16 mouse cellular contexts compared by ENCODE assay signal in the genomic region with DNA sequence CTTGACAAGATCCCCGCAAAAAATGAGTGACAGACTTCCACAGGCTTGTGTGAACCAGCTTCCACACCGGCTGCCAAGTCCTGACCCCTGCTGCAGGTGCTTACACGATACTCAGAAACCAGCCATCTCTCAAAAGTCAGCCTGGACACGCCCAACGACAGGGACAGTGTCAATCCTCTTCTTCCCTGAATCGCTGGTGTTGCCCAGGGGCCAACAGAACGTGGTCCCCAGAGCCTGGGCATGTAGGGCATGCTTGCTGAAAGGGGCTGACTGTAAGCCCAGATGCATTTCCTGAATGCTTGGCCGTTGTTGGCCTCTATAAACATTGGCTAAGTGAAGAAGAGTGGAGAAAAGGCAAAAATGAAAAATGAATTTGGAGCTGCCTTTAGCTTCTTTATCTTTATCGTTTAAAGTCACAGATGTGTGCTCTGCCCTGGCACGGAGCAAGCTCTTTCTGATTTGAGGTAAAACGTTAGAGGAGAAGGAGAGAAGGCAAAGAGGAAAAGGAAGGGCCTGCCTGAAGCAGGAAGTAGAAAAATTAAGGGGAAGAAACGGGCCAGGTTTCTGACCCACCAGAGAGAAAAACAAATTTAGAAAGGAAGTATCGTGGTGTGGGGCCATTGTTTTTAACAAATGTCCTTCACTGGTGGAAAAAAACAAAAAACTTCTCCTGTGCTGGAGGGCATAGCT. TPM values are rescaled to one million over a fixed set of nuclear protein-coding genes. Genes with fewer than 3 reads are reported as not detected.
A peak's percentile ranks its signal among the peaks of the same experiment; 100 is the strongest.
DNase-seq lines count a peak whose midpoint lies in the region; ATAC-seq and TF ChIP-seq lines count a peak whose summit lies in the region.
"Had no signal": no experiment of that assay in that cellular context is flagged by ENCODE, and none has a peak within 500 bp of the region (broad histone marks: within the 10 kb centered on the region; RNA-seq: fewer than 3 reads in every experiment).

No protein-coding gene starts in this region.

- no peak overlapping the region for H3K4me3 ChIP-seq in kidney, adult 2 months (ENCODE audit: insufficient read depth, low read depth, low read length)
- H3K4me3 ChIP-seq in spleen, adult 2 months (ENCODE audit: extremely low read depth, insufficient read depth, insufficient read length), result no peak overlapping the region
- peak overlapping the region; percentile 47 to 68 for H3K4me3 ChIP-seq in MEL (ENCODE audit: control insufficient read depth in 1 of 2, insufficient read depth in 1 of 2, low read depth in 2 of 2, low read length in 2 of 2)
- H3K4me3 ChIP-seq: heart, embryonic 10.5 days; hindbrain, embryonic 12.5 days; liver, embryonic 13.5 days; midbrain, embryonic 12.5 days; neural tube, embryonic 13.5 days had no signal

- peak; percentile 78 for ATAC-seq in megakaryocyte-erythroid progenitor cell, adult 5-6 weeks (replicated peaks; ENCODE audit: low FRiP score, low TSS enrichment, poor library complexity, severe bottlenecking)
- ATAC-seq: intestine, postnatal 0 days had no signal

- peak overlapping the region; percentile 56 for H3K9ac ChIP-seq in MEL (ENCODE audit: control insufficient read depth, low read depth, low read length, poor library complexity, severe bottlenecking)
- H3K9ac ChIP-seq: hindbrain, embryonic 12.5 days; liver, embryonic 13.5 days; midbrain, embryonic 12.5 days; neural tube, embryonic 13.5 days had no signal

- H3K27ac ChIP-seq in kidney, adult 2 months (ENCODE audit: insufficient read depth, low read depth, low read length), result peak overlapping the region; percentile 17; the same call in 1 of the 2 replicates
- H3K27ac ChIP-seq in spleen, adult 2 months (ENCODE audit: insufficient read depth, low read length), result peak overlapping the region; percentile 70
- H3K27ac ChIP-seq in MEL (ENCODE audit: control insufficient read depth, low read depth, low read length), result peak overlapping the region; percentile 33
- H3K27ac ChIP-seq: heart, embryonic 10.5 days; hindbrain, embryonic 12.5 days; liver, embryonic 13.5 days; midbrain, embryonic 12.5 days; neural tube, embryonic 13.5 days had no signal

- 0 out of 2 replicates have a peak, but pooled peaks cover 2% of the 10 kb centered on the region for H3K4me1 ChIP-seq in kidney, adult 2 months (ENCODE audit: control insufficient read depth, insufficient read depth, low read length)
- peaks cover 17% of the 10 kb centered on the region for H3K4me1 ChIP-seq in spleen, adult 2 months (ENCODE audit: control insufficient read depth, insufficient read depth, insufficient read length)
- 0 out of 4 replicates have a peak, but pooled peaks cover 2 to 11% of the 10 kb centered on the region in 2 experiments for H3K4me1 ChIP-seq in MEL (ENCODE audit: control insufficient read depth in 1 of 2, insufficient read depth in 2 of 2, low read length in 2 of 2)

- no peaks in the 10 kb centered on the region for H3K9me3 ChIP-seq in MEL (replicated peaks; ENCODE audit: insufficient read depth, low read length)
- H3K9me3 ChIP-seq: heart, embryonic 10.5 days; hindbrain, embryonic 12.5 days; liver, embryonic 13.5 days; midbrain, embryonic 12.5 days; neural tube, embryonic 13.5 days had no signal

- TF ChIP-seq RAD21 in MEL (IDR thresholded peaks at IDR 0.05; ENCODE audit: low read depth, low read length), result no peak

- 51% methylated on average over 13 of the region's 13 CpGs for WGBS in kidney, adult 2 months
- WGBS in spleen, adult 2 months, result 17% methylated on average over 13 of the region's 13 CpGs

- H3K36me3 ChIP-seq in kidney, adult 2 months (ENCODE audit: control insufficient read depth, insufficient read depth, low read length), result no peaks in the 10 kb centered on the region
- H3K36me3 ChIP-seq in spleen, adult 2 months (ENCODE audit: control insufficient read depth, insufficient read depth, low read length), result no peaks in the 10 kb centered on the region
- peaks cover 0 to 4% of the 10 kb centered on the region in 2 experiments; a peak in 2 of 4 replicates for H3K36me3 ChIP-seq in MEL (ENCODE audit: control insufficient read depth in 1 of 2, insufficient read depth in 2 of 2, low read length in 2 of 2)
- H3K36me3 ChIP-seq: heart, embryonic 10.5 days; hindbrain, embryonic 12.5 days; liver, embryonic 13.5 days; midbrain, embryonic 12.5 days; neural tube, embryonic 13.5 days had no signal

- DNase-seq in kidney, adult 2 months, result no peak
- DNase-seq in kidney, adult 8-10 months, result no peak
- DNase-seq in spleen, adult 2 months (ENCODE audit: low read depth in 1 of 2, low spot score in 2 of 2), result no peak
- DNase-seq in spleen, adult 12 weeks (ENCODE audit: low spot score), result no peak
- peak; percentile 45 for DNase-seq in MEL (ENCODE audit: low read depth, low spot score)
- DNase-seq in cerebellum, postnatal 10 days, result no peak
- no peak for DNase-seq in embryo, embryonic 11 days
- DNase-seq: adrenal gland, adult 2 months; liver, embryonic 13.5 days had no signal

- no peak for TF ChIP-seq EP300 in MEL (IDR thresholded peaks at IDR 0.05; ENCODE audit: low read depth in 1 of 2, low read length in 2 of 2)

- no peaks in the 10 kb centered on the region for H3K79me2 ChIP-seq in MEL (ENCODE audit: control insufficient read depth, insufficient read depth, low read length, poor library complexity)

- H3K27me3 ChIP-seq in kidney, adult 2 months (replicated peaks; ENCODE audit: control insufficient read depth, insufficient read depth, low read length), result no peaks in the 10 kb centered on the region
- no peaks in the 10 kb centered on the region for H3K27me3 ChIP-seq in spleen, adult 2 months (ENCODE audit: control insufficient read depth, insufficient read depth, low read length)
- no peaks in the 10 kb centered on the region for H3K27me3 ChIP-seq in MEL (ENCODE audit: control insufficient read depth in 1 of 2, insufficient read depth in 2 of 2, low read length in 2 of 2)
- H3K27me3 ChIP-seq: CH12.LX; hindbrain, embryonic 12.5 days; liver, embryonic 13.5 days; midbrain, embryonic 12.5 days; neural tube, embryonic 13.5 days had no signal

- TF ChIP-seq CTCF in kidney, adult 2 months (conservative IDR thresholded peaks at IDR 0.05; ENCODE audit: insufficient read depth, insufficient read length, low read depth, low read length), result no peak
- no peak for TF ChIP-seq CTCF in spleen, adult 2 months (IDR thresholded peaks at IDR 0.05; ENCODE audit: extremely low read depth, insufficient read depth, insufficient read length, insufficient replicate concordance)
- no peak for TF ChIP-seq CTCF in MEL (IDR thresholded peaks at IDR 0.05 in 2 of 3, conservative IDR thresholded peaks at IDR 0.05 in 1 of 3; ENCODE audit: control insufficient read depth in 1 of 3, insufficient read depth in 1 of 3, low read depth in 2 of 3, low read length in 3 of 3, poor library complexity in 1 of 3, severe bottlenecking in 1 of 3)

- TF ChIP-seq POLR2A in kidney, adult 2 months (IDR thresholded peaks at IDR 0.05; ENCODE audit: low read depth, low read length), result no peak
- no peak for TF ChIP-seq POLR2A in spleen, adult 2 months (IDR thresholded peaks at IDR 0.05; ENCODE audit: low read depth, low read length)
- no peak for TF ChIP-seq POLR2A in MEL (IDR thresholded peaks at IDR 0.05; ENCODE audit: control insufficient read depth in 1 of 2, insufficient read depth in 1 of 2, low read depth in 1 of 2, low read length in 2 of 2, poor library complexity in 1 of 2)

TF ChIP-seq in MEL, 35 proteins besides CTCF, POLR2A, EP300 and RAD21:
- TF ChIP-seq ZNF384 (IDR thresholded peaks at IDR 0.05; ENCODE audit: low read depth, low read length), result no peak
- 0 out of 2 replicates have a peak, but pooled peaks have one; percentile 37 for TF ChIP-seq HCFC1 (IDR thresholded peaks at IDR 0.05; ENCODE audit: low read depth, low read length)
TF ChIP-seq in MEL: peak in this region for 1.

RNA-seq across cellular contexts. Expression of gene Dglucy, which starts 14.4 kb away (rescaled TPM):
- polyA plus RNA-seq in kidney, adult 2 months (2012; rRNA removed), result 88.1 and 90.1 TPM in 2 replicates
- 4.8 and 5.2 TPM in 2 replicates for polyA plus RNA-seq in spleen, adult 2 months (2012; rRNA removed)
- total RNA-seq in MEL (2012; rRNA removed), result not detected in 2 replicates
- polyA plus RNA-seq in MEL (2012; ENCODE audit: insufficient read depth in 1 of 2, insufficient read length in 2 of 2, low read depth in 1 of 2, low replicate concordance in 2 of 2, missing spikeins in 1 of 2), result under 1 TPM in 1 of 2 experiments, not detected in 1; 0.03 TPM
- total RNA-seq in megakaryocyte-erythroid progenitor cell, adult 5-6 weeks (2014; fragmentation: Nextera tagmentation), result 1.2 and 4.7 TPM in 2 replicates
- total RNA-seq in megakaryocyte-erythroid progenitor cell, adult 5-6 weeks (2017), result 2.9 and 7.4 TPM in 2 replicates

RNA-seq across cellular contexts. Expression of gene Rps6ka5, which starts 37.7 kb away (rescaled TPM):
- polyA plus RNA-seq in kidney, adult 2 months (2012; rRNA removed), result 1.1 TPM in 2 replicates
- polyA plus RNA-seq in spleen, adult 2 months (2012; rRNA removed), result 1.7 and 2.1 TPM in 2 replicates
- total RNA-seq in MEL (2012; rRNA removed), result 0.92 and 1.6 TPM in 2 replicates
- polyA plus RNA-seq in MEL (2012; ENCODE audit: insufficient read depth in 1 of 2, insufficient read length in 2 of 2, low read depth in 1 of 2, low replicate concordance in 2 of 2, missing spikeins in 1 of 2), result 1 to 10 TPM in 1 of 2 experiments, not detected in 1; 3.3 TPM
- 11.5 and 17.8 TPM in 2 replicates for total RNA-seq in megakaryocyte-erythroid progenitor cell, adult 5-6 weeks (2014; fragmentation: Nextera tagmentation)
- 20.8 and 33.6 TPM in 2 replicates for total RNA-seq in megakaryocyte-erythroid progenitor cell, adult 5-6 weeks (2017)

Comparison
In these comparisons a context has a peak if more than half of its experiments do, and no peak if none do; other contexts are left out.
1. H3K27ac ChIP-seq: peak in every context shown above with its lines; median percentile 70 in spleen, adult 2 months; 33 in MEL; 17 in kidney, adult 2 months.
2. H3K4me3 ChIP-seq: peak in MEL (2 of 2); none in kidney, adult 2 months (single experiment) and spleen, adult 2 months (single experiment).
3. RNA of gene Dglucy, which starts 14.4 kb away (polyA plus RNA-seq): 88.1 to 90.1 TPM in kidney, adult 2 months; 4.8 to 5.2 TPM in spleen, adult 2 months and 0.03 TPM in MEL; every median in the first group is over 10 times any median in the second.